Mouse (Mus musculus): ENCODE data around the gene Rasl2-9. TPM values are rescaled to one million over a fixed set of nuclear protein-coding genes. Genes with fewer than 3 reads are reported as not detected.
"Not testable (repeated sequence)": the region's sequence is repeated elsewhere in the genome, so short reads cannot be mapped to it uniquely, and the experiment has no call there.

Gene Rasl2-9
- total RNA-seq, 2 experiments from 2014 or later, result 5.8 to 6.2 TPM

DNA sequence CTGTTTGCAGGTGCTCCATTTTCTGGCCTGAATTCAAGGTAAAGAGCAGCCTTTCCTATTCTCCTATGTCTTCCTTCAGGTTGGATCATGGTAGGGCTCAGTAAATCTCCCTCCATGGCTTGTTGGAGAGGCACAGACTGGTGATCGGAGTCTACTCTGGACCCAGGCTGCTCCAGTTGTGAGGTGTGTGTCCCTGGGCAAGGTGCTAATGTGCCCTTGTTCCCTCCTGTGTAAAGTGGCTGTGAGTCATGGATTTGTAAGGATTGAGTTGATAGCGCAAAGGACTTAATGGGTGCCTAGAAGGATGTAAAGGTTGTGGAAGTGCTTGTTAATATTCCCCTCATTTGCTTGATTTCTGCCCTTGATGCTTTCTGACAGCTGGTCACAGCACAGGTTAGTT is 43.8 kb downstream of the Rasl2-9 start:
- DNase-seq (ENCODE audit: low spot score), result no peak
- intact Hi-C loops (cut with DNase I), result loop anchor here (5.0 kb wide), 1 partner anchor 40 kb away; no protein-coding TSS in a partner anchor

DNA sequence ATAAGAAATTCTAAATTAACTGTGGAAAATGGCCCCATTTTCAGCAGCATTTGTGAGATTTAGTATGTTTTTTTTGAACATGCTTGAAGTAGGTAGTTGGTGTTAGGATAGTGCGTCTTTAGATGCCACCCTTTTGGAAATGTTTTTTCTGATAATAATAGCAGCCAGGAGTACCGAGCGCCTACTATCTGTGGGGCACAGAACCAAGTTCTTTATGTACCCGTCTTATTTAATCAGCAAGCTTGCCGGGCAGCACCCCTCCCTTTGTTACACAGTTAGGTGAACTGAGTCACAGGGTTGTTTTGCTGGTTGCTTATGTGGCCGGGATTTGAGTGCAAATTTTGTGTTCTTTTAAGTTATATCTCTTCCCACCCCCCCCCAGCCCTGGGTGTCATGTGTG is 44.5 kb downstream of the Rasl2-9 start:
- DNase-seq (ENCODE audit: low spot score), result no peak

DNA sequence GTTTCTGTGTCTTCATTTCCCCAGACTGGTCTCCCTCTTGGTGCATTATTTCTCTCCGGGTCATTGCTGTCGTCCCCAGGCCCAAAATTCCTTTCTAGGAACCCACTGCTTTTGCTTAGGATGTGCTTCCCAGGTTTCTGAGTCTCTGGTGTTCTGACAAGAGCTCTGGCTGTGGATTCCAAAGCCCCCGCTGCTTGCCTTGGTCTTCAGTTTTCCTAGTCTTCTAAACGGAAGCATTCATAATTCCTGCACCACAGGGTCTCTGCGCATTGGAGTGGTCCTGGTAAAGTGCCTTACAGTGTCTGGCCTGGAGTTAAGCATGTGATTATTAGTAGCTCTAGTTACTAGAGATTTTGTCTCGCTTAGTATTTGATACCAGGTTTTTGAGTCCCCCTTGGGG is 44.9 kb downstream of the Rasl2-9 start:
- intact Hi-C loops (cut with DNase I), result loop anchor here (1.0 to 5.0 kb wide), 2 partner anchors 19 to 41 kb away; partner anchors contain the start of gene U2af2
- DNase-seq (ENCODE audit: low spot score), result no peak

More for the DNA sequence above, 44.5 kb downstream of the Rasl2-9 start:
- intact Hi-C loops (cut with DNase I), result loop anchor here (5.0 kb wide), 1 partner anchor 41 kb away; no protein-coding TSS in a partner anchor

DNA sequence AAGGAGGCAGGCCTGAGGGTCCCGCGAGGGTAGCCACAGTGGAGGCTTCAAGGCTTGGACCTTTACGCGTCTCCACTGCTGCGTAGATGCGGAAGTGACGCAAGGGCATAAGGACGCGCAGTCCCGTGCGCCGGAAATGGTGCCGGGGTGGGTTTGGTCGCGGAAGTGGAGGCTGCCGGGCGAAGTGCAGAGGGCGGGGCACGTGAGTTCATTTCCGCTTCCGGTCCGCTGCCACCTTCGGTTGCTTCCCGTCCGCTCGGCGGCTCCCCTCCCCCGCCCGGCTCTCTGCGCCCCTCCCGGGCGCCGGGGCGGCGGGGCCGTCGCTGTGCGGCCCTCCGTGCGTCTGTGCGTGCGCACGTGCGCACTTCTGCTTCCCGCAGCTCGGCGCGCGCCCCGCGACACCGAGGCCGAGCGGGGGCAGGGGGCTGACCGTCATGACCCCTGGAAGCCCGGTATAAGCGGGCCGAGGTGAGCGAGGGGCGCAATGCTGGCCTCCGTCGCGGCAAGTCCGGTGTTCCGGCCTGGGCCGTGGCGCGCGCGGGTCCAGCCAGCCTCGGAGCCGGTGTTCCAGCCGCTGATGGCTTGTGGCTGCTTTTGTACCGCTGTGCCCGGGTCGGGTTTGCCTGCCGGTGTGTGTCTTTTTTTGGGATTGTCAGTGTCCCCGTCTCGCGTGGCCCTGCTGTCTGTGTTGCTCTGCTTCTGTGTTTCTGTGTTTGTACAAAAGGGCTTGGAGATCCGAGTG is 45.6 kb downstream of the Rasl2-9 start, which contains the start of gene Epn1:
Gene Epn1 (plus strand): TSS at position 226 of the 742 bp plus-strand sequence.
- intact Hi-C loops (cut with DNase I), result loop anchor here (1.0 to 5.0 kb wide), 2 partner anchors 18 to 42 kb away; partner anchors contain the start of gene U2af2

DNA sequence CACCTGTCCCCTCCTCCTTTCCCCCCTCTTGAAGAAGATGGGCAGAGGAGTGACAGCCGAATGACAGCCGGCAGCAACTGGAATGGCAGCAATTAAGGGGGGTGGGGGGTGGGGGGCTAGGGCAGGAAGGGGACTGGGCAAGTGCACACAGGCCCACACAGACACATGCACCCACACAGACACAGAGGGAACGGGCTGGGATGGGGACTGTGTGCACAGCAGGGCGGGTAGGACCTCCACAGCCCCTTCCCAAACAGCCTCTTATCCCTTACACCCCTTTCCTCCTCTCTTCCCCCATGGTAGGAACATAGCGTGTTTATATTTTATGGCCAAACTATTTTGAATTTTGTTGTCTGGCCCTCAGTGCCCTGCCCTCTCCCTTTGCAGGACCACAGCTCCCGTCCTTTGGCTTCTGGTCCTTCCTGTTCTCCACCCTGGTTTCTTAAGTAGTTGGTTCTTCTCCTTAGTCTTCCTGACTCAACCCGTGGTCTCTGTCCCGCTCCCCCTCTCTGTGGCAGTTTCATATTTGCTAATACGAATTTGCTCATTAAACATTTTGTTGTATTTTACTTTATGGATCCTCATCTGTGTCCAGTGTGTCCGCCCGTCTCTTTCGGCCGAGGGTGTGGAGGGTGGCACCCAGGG is 46.3 kb downstream of the Rasl2-9 start:
- intact Hi-C loops (cut with DNase I), result loop anchor here (1.0 to 10.0 kb wide), 3 partner anchors 17 to 935 kb away; partner anchors contain the start of gene U2af2
- DNase-seq (ENCODE audit: low spot score), result not testable (repeated sequence)

More for the DNA sequence above, 45.6 kb downstream of the Rasl2-9 start, which contains the start of gene Epn1:
- peak; percentile 91 for DNase-seq (ENCODE audit: low spot score)

DNA sequence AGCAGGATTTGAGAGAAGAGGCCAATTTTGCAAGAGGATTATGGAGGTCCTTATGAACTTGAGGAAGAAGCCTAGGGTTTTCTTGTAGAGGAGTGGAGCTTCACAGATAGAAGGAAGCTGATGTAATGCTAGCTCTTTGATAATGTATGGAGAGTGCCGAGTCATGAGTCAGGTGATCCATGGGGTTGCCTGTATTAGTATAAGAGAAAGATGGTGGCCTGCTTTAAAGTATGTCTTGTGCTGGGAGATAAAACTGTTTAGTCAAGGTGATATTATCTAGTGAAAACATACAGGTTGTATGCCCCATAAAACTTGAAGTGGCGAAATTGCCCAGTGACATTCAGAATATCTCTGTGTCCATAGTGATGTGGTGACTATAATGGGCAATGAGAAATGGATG is 48.8 kb downstream of the Rasl2-9 start:
- DNase-seq (ENCODE audit: low spot score), result no peak
- intact Hi-C loops (cut with DNase I), result loop anchor here (10.0 kb wide), 1 partner anchor 932 kb away; no protein-coding TSS in a partner anchor

DNA sequence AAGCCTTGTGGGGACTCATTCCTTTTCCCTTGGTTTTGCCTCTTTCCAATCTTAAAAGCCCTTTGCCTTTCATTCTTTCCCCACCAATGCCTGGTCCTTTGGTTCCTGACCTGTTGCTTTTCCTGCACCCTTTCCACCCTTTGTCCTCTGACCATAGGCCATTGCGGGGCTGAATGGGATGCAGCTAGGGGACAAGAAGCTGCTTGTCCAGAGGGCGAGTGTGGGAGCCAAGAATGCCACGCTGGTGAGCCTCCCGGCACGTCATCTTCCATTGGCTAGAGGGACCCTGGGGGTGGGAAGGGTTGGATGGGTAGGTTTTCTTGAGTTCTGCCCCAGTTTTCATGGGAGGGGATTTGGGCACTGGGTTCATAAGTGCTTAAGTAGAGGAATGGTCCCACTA is 50.8 kb downstream of the Rasl2-9 start:
- intact Hi-C loops (cut with DNase I), result loop anchor here (10.0 kb wide), 1 partner anchor 930 kb away; no protein-coding TSS in a partner anchor
- no peak for DNase-seq (ENCODE audit: low spot score)

Small RNA genes lying within 50 kb of the gene (microRNA-seq; reads per million reads assigned to microRNA genes)
- gene Gm26217, result not detected

Other genes with a start within 250 kb of the Rasl2-9 start
- gene Isoc2a, start 248.8 kb downstream of the Rasl2-9 start, total RNA-seq (2021), result 10 to 100 TPM; 40.5 to 44.4 TPM
- gene Gm36210, start 219.4 kb downstream of the Rasl2-9 start, total RNA-seq (2021), result not detected
- 1 to 10 TPM; 7.9 to 8.1 TPM for gene Zfp628, start 210.7 kb downstream of the Rasl2-9 start, total RNA-seq (2021)
- gene Nat14, start 203.9 kb downstream of the Rasl2-9 start, total RNA-seq (2021), result 1 to 10 TPM; 3.8 to 5.4 TPM
- gene Ssc5d, start 200.2 kb downstream of the Rasl2-9 start, total RNA-seq (2021), result 1 to 10 TPM; 3.8 to 4.3 TPM
- gene Sbk2, start 161.5 kb downstream of the Rasl2-9 start, total RNA-seq (2021), result 10 to 100 TPM; 22.4 to 28.7 TPM
- 10 to 100 TPM; 46.1 to 48.7 TPM for gene Sbk3, start 154.8 kb downstream of the Rasl2-9 start, total RNA-seq (2021)
- gene Zfp579, start 129.8 kb downstream of the Rasl2-9 start, total RNA-seq (2021), result 10 to 100 TPM; 14.9 to 18.0 TPM
- 1 to 10 TPM; 8.7 to 9.0 TPM for gene Zfp524, start 111.5 kb downstream of the Rasl2-9 start, total RNA-seq (2021)
- gene Fiz1, start 111.3 kb downstream of the Rasl2-9 start, total RNA-seq (2021), result 10 to 100 TPM; 13.6 to 24.2 TPM
- gene Gm44973, start 110.5 kb downstream of the Rasl2-9 start, total RNA-seq (2021), result not detected
- gene Zfp865, start 105.6 kb downstream of the Rasl2-9 start, total RNA-seq (2021), result 10 to 100 TPM; 12.8 to 15.4 TPM
- gene Ccdc106, start 105.4 kb downstream of the Rasl2-9 start, total RNA-seq (2021), result under 1 TPM; 0.28 to 0.31 TPM
- not detected for gene 4632433K11Rik, start 91.8 kb downstream of the Rasl2-9 start, total RNA-seq (2021)
- 1 to 10 TPM; 5.3 to 6.1 TPM for gene Zfp784, start 87.5 kb downstream of the Rasl2-9 start, total RNA-seq (2021)
- gene Zfp580, start 74.4 kb downstream of the Rasl2-9 start, total RNA-seq (2021), result 1 to 10 TPM; 5.6 to 5.8 TPM
- gene U2af2, start 63.8 kb downstream of the Rasl2-9 start, total RNA-seq (2021), result 10 to 100 TPM; 66.9 to 71.1 TPM
- 100 to 1,000 TPM; 178 to 187 TPM for gene Epn1, start 45.7 kb downstream of the Rasl2-9 start, total RNA-seq (2021)
- not detected for gene Rfpl4, start 9.0 kb downstream of the Rasl2-9 start, total RNA-seq (2021)
- gene Vmn1r55, start 23.7 kb upstream of the Rasl2-9 start, total RNA-seq (2021), result not detected
- gene Vmn1r56, start 70.8 kb upstream of the Rasl2-9 start, total RNA-seq (2021), result not detected
- not detected for gene Vmn1r57, start 92.5 kb upstream of the Rasl2-9 start, total RNA-seq (2021)
- not detected for gene Gm5065, start 224.6 kb upstream of the Rasl2-9 start, total RNA-seq (2021)
- not detected for gene Nlrp2, start 225.1 kb upstream of the Rasl2-9 start, total RNA-seq (2021)